Mouse (Mus musculus) left cerebral cortex, adult 2 months (tissue): ENCODE measurements around the gene Pnrc2. TPM values are rescaled to one million over a fixed set of nuclear protein-coding genes. Genes with fewer than 3 reads are reported as not detected.
A peak's percentile ranks its signal among the peaks of the same experiment; 100 is the strongest.

Experiments used
- DNase-seq, 2 experiments: peaks; one replicate each; pipeline ENCODE4 v3.0.0; 2021 to 2022; ENCODE audit warnings: low spot score in 2 of 2, mixed read lengths in 1 of 2; ENCODE audit errors: extremely low spot score in 1 of 2
- H3K27ac ChIP-seq: fragments of 200-600 bp; 2 replicates; pipeline ENCODE4 v1.8.1; 2022
- H3K4me3 ChIP-seq: fragments of 200-600 bp; 2 replicates; pipeline ENCODE4 v1.8.1; 2022
- CTCF ChIP-seq: fragments of 200-600 bp; IDR thresholded peaks from 2 replicates; pipeline ENCODE4 v1.8.1; 2022; ENCODE audit warnings: antibody characterized with exemption, mild to moderate bottlenecking, moderate library complexity
- intact Hi-C: fragments of 180-260 bp; cut with DNase I; formaldehyde crosslinking; loops from one replicate; pipeline ENCODE4 v1.15.1; 2025
- long read RNA-seq, 2 experiments: library from polyadenylated mRNA; stranded (forward); transcript quantifications; one replicate each; pipeline ENCODE4 v2.0.0; 2021; ENCODE audit warnings: borderline mapping rate in 2 of 2
- total RNA-seq, 2 experiments: library from RNA; stranded (reverse); gene quantifications; 2 replicates each; pipeline ENCODE4 v1.2.3; 2021

Pnrc2 gene
- total RNA-seq = 10 to 100 TPM; 41.1 to 41.7 TPM
- long read RNA-seq, experiment 1, transcript Pnrc2-201 (3 exons, 1,919 nt) = major isoform, 27 of 29 reads
- long read RNA-seq, experiment 1, partial matches to known transcripts = 0 of 29 reads
- long read RNA-seq, experiment 1, other reads (novel, unspliced or antisense) = 1 of 29 reads
- long read RNA-seq, experiment 2, transcript Pnrc2-201 (3 exons, 1,919 nt) = major isoform, 18 of 28 reads
- long read RNA-seq, experiment 2, partial matches to known transcripts = 0 of 28 reads
- long read RNA-seq, experiment 2, other reads (novel, unspliced or antisense) = 9 of 28 reads

DNA sequence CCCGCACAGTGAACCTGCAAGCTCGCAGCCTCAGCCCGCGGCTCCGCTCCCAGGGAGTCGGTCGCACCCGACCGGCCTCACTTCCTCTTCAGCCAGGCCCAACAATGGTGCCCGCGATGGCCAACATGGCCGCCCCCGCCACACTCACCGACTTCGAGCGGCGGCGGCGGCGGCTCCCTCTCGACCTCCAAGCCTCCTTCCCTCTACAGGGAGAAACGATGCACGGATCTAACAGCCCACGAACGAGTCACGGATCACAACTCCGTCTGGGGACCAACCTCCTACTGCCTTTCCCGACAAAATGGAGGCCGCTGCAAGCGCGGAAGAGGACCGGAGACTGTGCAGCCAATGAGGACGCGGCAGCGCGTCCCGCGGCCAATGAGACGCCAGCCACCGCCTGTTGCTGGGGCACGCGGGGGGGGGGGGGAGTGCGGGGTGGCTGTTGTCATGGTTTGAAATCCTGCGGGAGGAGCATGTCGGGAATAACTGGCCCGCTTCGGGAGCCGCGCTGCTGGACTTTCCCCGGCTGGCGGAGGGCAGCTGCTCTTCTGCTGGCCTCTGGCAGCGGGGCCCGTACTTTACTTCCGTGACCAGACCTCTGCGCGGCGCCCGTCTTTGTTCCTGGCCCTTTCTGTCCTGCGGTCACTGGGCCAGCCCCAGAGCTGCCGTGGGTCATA lies at the start of gene Pnrc2:
Gene Pnrc2 (minus strand): TSS at position 325 of the 677 bp plus-strand sequence.
- intact Hi-C loops = loop anchor here (1.0 kb wide), 1 partner anchor 17 kb away; no protein-coding TSS in a partner anchor

DNA sequence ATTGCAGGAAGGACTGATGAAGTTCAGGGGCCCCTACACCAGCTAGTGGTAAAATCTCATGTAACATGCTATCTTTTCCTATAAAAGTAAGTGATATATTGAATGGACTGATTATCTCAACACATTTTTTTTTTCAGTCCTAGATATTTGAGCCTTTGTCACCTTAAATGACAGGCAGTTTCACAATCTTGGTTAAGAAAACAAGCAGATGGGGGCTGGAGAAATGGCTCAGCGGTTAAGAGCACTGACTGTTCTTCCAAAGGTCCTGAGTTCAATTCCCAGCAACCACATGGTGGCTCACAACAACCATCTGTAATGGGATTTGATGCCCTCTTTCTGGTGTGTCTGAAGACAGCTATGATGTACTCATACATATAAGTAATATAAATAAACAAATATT lies 48.5 kb upstream of the Pnrc2 start:
- no peak for TF ChIP-seq CTCF
- intact Hi-C loops = loop anchor here (10.0 kb wide), 1 partner anchor 427 kb away; the partner anchor contains the start of genes Nipal3 and Stpg1
- Histone ChIP-seq H3K27ac (no peak overlapping the region), H3K4me3 (no peak overlapping the region)
- DNase-seq = no peak

More for the DNA sequence above, at the start of gene Pnrc2:
- peak within 1 kb of the TSS; percentile 78 for H3K4me3 ChIP-seq
- no peak for TF ChIP-seq CTCF
- H3K27ac ChIP-seq = peak within 1 kb of the TSS; percentile 98
- DNase-seq = peak; percentile 88 to 90

DNA sequence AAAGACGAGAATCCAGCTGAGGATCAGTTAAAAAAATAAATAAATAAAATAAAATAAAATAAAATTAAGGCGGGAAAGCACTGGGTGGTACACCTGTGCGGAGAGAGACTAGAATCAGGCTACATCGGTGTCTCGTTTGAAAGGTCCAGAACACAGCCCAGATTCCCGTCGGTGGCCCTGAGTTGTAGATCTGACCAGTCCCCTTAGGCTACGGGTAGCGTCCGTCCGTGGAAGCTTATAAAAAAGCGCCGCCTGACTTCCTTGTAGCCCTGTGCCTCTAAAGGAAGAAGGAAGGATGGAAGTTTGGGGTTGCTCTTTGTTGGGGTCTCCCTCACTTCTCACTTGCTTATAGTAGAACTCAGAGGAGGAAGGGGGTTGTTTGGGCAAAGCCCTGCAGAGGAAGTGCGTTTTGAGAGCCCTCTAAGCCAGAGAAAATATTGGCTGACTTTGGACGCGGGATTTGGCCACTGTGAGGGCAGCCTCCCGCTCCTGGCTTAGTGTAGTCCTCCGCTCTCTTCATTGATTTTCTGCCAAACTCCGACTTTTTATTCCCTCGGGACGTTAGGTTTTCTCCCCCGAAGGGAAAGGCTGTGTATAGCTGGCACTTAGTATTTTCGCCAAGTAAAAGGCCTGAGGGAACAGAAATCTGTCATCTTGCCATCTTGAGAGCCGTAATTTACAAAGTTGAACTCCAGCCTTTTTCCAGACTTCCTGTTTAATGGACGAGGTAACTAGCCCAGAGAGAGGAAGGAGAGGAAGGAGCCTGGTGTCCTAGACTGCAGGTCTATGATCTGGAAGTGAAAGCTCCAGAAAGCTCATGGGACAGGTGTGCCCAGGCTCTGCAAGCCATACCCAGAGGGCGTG lies 47.8 kb upstream of the Pnrc2 start:
- Histone ChIP-seq H3K4me3 (peak overlapping the region; percentile 94), H3K27ac (no peak overlapping the region)
- intact Hi-C loops = loop anchor here (2.0 to 10.0 kb wide), 2 partner anchors 25 to 427 kb away; partner anchors contain the start of genes Hmgcl, Nipal3 and Stpg1
- no peak for TF ChIP-seq CTCF
- no peak for DNase-seq

DNA sequence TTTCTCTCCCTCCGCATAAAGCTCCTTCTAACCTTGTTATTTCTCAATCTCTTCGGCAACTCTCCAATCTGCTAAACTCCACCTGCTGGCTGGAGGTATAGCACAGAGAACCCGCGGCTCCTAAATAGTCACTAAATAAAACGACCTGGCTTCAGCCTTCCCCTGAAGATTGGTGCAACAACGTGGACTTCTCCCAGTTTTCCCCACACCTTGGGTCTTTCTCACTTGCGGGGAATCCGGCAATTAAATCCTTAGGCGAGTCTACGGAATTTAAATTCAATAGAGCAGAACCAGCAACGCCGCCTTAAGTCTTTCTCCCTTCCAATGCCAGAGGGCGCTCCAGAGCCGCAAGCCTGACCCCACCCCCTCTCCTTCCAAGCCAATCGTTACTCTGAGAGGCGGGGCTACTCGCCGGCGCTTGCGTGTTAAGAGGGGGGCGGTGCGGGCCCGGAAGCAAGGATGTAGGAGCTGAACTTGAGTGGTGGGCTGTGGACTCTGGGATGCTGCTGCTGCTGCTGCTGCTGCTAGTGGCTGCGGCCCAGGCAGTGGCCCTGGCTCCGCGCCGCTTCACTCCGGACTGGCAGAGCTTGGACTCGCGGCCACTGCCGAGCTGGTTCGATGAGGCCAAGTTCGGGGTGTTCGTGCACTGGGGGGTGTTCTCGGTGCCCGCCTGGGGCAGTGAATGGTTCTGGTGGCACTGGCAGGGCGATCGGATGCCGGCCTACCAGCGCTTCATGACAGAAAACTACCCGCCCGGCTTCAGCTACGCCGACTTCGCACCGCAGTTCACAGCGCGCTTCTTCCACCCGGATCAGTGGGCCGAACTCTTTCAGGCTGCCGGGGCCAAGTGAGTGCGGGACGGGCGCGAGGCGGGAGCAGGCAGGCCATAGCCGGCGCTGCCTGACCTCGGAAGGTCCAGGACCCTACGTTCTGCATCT lies 46.9 kb upstream of the Pnrc2 start, which contains the start of gene Fuca1:
Gene Fuca1 (plus strand): TSS at position 432 of the 938 bp plus-strand sequence.
- Histone ChIP-seq H3K27ac (peak within 1 kb of the TSS; percentile 58), H3K4me3 (peak within 1 kb of the TSS; percentile 94)
- intact Hi-C loops = loop anchor here (1.0 to 10.0 kb wide), 3 partner anchors 26 to 426 kb away; partner anchors contain the start of genes Hmgcl, Nipal3 and Stpg1
- peak; percentile 93 to 96 for DNase-seq
- TF ChIP-seq CTCF = peak; percentile 91

DNA sequence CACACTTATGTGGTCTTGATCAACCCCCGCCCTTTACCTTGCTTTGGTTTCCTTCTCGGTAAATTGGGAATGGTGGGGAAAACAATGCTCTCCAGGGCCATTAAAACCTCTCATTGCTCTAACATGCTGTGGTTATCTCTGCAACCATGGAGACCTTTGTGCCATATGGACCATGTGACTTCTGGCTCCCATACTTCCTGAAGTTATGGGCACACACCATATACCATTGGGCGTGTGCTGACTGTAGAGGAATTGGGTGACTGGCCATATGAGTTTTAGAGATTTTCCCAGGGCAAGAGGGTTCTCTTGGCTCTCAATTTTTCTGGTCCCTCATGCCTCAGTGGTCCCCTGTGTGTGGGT lies 45.6 kb upstream of the Pnrc2 start:
- no peak for TF ChIP-seq CTCF
- Histone ChIP-seq H3K4me3 (no peak overlapping the region), H3K27ac (no peak overlapping the region)
- DNase-seq = no peak
- intact Hi-C loops = no loop called here

DNA sequence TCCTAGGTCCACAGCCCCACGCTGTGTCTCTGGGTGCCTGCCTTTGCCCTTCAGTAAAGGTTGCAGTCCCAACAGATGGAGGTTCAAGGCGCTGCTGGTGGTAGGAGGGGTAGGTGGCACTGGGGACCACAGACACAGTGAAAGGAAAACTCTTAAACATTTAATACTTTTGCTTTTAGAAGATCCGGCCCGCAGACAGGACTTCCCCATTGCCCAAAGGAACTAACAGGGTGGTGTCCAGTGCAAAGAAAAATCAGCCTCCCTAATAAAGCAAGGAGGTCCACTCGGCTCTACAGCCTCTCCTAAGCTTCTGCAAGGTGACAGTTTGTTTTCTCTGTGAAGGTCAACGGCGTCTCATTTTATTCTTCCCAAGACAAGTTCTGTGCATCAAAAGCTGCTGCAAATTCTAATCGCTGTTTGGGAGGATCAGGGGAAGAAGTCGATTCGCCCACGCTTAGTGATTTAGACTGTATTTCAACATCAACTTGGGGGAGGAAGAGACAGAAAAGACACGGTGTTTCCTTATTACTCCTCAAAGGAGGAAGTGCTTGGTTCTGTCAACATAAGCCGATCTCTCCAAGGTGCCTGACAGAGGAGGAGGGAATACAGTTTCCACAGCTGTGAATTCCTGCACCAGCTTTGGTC lies 45.1 kb upstream of the Pnrc2 start:
- intact Hi-C loops = no loop called here
- Histone ChIP-seq H3K27ac (no peak overlapping the region), H3K4me3 (no peak overlapping the region)
- DNase-seq = no peak
- no peak for TF ChIP-seq CTCF

DNA sequence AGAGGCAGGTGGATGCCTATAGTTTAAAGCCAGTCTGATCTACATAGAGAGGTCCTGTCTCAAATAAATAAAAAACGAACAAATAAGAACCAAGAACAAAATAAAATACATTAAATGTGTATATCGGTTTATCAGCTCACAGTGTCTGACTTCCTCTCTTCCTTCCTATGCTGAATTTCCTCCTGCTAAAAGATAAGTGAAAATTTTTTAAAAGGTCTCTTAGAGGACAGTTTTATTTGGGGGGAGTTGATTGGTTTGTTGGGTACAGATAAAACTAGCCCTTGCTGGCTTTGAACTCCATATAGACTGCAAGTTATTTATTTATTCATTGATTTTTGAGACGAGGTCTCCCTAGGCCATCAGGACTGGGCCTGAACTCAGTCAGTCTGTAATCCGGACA lies 39.8 kb upstream of the Pnrc2 start:
- no peak for DNase-seq
- Histone ChIP-seq H3K27ac (no peak overlapping the region), H3K4me3 (no peak overlapping the region)
- intact Hi-C loops = no loop called here
- no peak for TF ChIP-seq CTCF

DNA sequence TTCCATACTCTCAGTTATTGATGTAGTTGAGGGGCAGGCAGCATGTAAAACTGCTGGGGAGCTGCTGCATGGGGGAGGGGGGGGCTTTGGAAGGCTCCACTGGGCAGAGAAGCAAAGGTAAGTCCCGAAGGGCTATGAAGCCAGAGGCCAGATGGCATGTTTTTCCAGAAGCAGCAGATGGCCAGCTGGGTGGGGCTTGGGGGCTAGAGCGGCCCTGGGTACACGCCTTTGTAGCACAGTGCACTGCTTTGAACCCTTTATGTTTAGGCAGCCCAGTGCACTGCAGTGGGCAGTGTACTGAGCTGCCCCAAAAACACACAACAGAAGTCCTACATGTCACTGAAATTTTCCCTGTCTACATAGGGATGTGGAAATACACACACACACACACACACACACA lies 39.2 kb upstream of the Pnrc2 start:
- H3K27ac ChIP-seq = no peak overlapping the region
- intact Hi-C loops = no loop called here
- DNase-seq = no peak
- H3K4me3 ChIP-seq = no peak overlapping the region
- no peak for TF ChIP-seq CTCF

DNA sequence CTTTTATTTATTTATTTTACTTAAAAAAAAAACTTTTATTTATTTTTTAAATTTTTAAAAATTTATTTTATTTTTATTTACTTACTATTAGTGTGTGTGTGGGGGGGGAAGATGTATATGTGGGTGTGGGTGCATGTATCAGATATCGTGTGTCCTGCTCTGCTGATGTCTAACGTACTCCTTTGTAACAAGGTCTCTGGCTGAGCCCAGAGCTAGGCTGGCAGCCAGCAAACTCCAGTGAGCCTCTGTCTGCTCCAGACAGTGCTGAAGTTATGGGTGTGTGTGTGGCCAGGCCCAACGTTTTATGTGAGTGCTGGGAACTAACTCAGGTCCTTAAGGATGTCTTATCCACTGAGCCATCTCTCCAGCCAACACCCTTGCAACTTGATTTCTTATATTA lies 38.5 kb upstream of the Pnrc2 start:
- no peak overlapping the region for H3K27ac ChIP-seq
- no peak for TF ChIP-seq CTCF
- no peak overlapping the region for H3K4me3 ChIP-seq
- intact Hi-C loops = no loop called here
- DNase-seq = no peak

DNA sequence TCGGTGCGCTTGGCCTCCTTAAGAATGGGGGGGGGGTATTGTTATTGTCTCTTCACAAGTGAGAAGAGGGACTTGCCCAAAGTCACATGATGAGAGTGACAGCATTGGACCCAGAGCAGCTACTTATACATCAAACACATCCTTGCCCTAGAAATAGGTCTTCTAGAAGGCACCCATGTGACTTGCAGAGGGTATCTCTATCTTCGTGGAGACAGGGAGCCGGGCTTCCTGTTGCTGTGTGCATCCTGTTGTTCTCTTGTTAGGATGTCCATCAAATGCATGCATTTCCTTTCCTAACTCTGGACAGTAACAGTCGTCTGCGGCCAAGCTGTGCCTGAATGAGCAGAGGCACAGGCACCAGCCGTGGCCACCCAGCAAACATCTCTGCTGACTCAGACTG lies 37.9 kb upstream of the Pnrc2 start:
- Histone ChIP-seq H3K4me3 (no peak overlapping the region), H3K27ac (no peak overlapping the region)
- DNase-seq = no peak
- TF ChIP-seq CTCF = no peak
- intact Hi-C loops = no loop called here
